Mouse (Mus musculus) erythroblast, adult 5-6 weeks (primary cell): ENCODE measurements around the gene Ispd. TPM values are rescaled to one million over a fixed set of nuclear protein-coding genes. Genes with fewer than 3 reads are reported as not detected.

Source experiments
- ATAC-seq: replicated peaks from 2 replicates; pipeline ENCODE4 v1.8.0; 2016; ENCODE audit warnings: moderate number of reproducible peaks, mild to moderate bottlenecking, moderate TSS enrichment, inconsistent platforms; ENCODE audit not compliant: poor library complexity, low FRiP score, severe bottlenecking
- total RNA-seq, 2 experiments: library from RNA; stranded (forward) in 1 of 2; stranded (reverse) in 1 of 2; fragments of 150-400 nt in 1 of 2; fragments of 200-764, 138-1000 nt in 1 of 2; gene quantifications; 2 replicates each; pipeline versions ENCODE4 v1.2.3 to v1.2.4; 2015 to 2017; ENCODE audit warnings: low replicate concordance in 2 of 2

The Ispd gene
- total RNA-seq, 2 experiments from 2014 or later = 2.0 TPM; not detected in 1

DNA sequence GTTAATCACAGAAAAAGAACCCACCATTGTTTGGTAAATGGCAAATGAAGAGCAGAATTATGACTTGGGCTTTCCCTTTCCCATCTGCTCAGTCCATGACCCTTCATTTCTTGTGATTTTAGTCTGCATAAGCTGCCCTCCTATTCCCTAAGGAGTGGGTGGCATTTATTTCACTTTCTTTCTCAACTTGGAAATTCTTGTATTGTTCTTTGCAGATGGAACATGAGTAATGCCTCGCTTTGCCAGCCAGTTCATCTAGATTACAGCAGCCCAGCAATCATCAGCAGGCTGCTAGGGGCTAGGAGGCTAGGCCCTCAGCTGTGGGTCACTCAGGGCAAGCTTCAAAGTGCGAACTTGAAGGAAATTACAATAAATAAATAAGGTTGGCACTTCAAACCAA, 76.5 kb downstream of the Ispd start:
- no peak for ATAC-seq

- no peak for ATAC-seq
Observed at GRCm38 (mm10) chr12:36468325-36469044, 87.2 kb downstream of the Ispd start.

DNA sequence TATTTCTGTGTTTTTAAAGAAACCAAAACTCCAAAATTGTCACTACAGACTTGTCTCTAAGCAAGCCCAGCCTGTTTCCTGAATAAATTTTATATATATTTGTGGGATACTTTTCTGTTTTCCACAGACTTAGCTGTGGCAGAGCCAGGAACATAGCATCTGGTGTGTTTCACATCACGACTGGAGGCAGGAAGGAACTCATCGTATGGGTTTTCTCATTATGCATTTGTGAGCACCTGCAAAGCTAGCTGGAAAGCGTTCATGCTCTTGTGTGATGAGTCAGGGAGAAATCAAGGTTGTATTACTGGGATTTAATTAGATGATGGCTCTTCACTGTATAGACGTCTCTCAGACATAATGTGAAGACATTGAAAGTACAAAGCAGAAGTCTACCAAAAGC, 90.2 kb downstream of the Ispd start:
- no peak for ATAC-seq

GRCm38 (mm10) chr12:36474171-36474570, 92.9 kb downstream of the Ispd start:
- ATAC-seq = no peak

- no peak for ATAC-seq
Observed at GRCm38 (mm10) chr12:36475269-36475668, 94.0 kb downstream of the Ispd start.

- ATAC-seq = no peak
Observed at GRCm38 (mm10) chr12:36476476-36476875, 95.2 kb downstream of the Ispd start.

- no peak for ATAC-seq
Observed at GRCm38 (mm10) chr12:36477501-36477900, 96.3 kb downstream of the Ispd start.

GRCm38 (mm10) chr12:36477926-36478325, 96.7 kb downstream of the Ispd start:
- ATAC-seq = no peak

DNA sequence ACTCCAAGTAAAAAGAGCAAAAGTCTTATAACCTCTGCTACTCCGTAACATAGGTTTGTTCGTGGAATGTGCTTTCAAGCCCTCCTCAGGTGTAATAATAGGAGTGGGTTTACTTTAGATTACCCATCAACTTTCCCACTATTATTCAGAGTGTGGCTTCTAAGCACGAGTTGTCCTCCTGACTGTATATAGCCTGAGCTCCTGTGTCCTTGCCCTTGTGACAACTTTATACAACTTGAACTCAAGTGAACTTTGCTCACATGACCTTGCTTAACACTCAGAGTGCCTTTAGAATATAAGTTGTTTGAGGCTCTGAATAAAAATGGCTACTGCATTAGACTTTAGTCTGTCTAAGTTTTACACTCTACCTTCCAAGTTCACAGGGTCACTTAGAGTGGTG, 100.5 kb downstream of the Ispd start:
- no peak for ATAC-seq

GRCm38 (mm10) chr12:36483346-36483745, 102.1 kb downstream of the Ispd start:
- ATAC-seq = no peak

DNA sequence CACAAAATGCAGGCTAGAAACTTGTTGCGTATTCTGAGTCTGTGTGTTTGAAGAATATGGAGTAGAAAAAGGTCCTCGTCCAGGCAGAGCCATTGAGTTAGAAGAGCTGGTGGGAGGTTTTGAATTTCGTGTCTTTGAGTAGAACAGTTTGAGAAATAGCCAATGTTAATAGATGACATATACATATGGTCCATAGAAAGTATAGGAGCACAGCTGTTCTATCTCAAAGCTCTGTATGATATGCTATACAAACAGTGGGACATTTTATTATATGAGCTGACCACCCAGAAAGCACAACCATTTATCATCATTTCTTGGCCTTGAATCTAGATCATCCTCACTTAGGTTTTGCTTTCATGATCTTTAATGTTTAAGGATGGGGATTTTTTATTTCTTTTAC, 116.3 kb downstream of the Ispd start:
- no peak for ATAC-seq

- no peak for ATAC-seq
Observed at GRCm38 (mm10) chr12:36507111-36507903, 126.1 kb downstream of the Ispd start.

GRCm38 (mm10) chr12:36509954-36510642, 128.8 kb downstream of the Ispd start:
- no peak for ATAC-seq

DNA sequence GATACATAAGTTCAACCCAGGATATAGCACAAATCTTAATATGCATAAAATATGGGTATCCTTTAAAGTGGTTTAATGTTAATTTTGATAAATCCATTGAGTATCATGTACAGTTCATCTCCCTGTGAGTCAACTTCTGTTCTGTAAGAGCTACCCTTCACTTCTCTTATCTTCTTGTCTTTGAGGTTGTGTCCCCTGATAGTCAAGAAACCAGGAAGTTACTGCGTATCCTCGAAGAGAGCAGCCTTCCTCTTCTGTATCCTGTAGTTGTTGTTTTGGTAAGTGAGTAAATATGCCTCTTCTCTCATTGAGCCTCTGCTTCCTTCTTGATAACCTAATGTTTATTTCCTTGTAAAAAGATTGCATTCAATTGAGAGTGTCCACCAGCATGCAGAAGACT, 140.5 kb downstream of the Ispd start:
- no peak for ATAC-seq

DNA sequence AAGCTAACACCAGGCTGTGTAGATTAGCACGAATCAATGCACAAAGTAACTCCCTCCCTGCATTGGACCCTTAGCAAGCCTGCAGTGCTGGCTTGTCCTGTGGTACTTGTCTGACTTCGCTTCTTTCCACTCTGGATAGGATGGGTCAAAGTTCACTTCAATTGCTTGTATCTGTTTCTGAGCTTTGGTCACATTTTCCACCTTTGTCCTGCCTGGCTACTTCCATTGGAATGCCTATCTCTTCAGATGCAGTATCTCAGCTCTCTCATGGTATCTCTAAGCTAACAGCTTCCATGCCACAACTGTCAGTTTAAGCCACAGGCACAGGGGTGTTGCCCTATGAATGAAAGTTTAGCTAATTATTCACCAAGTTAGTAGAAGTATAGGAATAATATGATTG, 142.3 kb downstream of the Ispd start:
- ATAC-seq = no peak

DNA sequence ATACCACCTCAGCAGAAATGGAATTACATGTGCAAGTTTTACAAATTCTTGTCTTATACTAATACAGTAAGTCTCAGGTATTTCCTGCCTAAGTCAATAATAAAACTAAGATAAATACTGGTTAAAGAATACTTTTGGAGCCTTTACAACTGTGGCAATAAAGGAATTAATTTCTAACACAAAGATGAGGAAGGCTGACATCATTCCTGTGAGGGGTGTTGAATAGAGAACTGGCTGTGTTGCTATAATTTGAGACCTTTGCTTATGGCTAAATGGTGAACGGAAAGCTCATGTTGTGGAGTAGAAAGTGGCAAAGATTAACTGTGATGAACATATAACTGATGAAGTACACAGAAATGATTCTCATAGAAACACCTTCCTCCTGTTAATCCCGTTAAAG, 149.7 kb downstream of the Ispd start:
- ATAC-seq = no peak

GRCm38 (mm10) chr12:36531421-36532072, 150.3 kb downstream of the Ispd start:
- ATAC-seq = no peak

- no peak for ATAC-seq
Observed at GRCm38 (mm10) chr12:36532525-36532924, 151.3 kb downstream of the Ispd start.

GRCm38 (mm10) chr12:36533160-36533900, 152.1 kb downstream of the Ispd start:
- ATAC-seq = no peak

DNA sequence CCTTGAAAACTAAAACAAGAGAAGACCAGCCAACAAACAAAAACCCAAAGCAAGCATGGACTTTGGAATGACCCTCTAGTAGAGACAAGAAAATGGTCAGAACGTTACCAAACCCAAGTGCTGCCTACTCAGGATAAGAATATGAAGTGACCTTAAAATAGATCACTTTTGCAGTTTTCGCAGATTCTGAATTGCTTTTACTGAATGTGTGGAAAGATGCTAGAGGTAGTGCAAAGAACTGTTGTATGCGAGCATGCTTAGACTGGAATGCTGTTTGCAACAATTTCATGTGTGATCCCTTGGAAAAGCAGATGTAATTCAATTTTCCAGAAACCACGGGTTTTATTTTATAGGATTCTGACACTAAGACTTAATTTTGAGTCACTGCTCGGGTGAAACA, 153.3 kb downstream of the Ispd start:
- no peak for ATAC-seq
